Mouse (Mus musculus): ENCODE measurements around the gene Ptpre. TPM values are rescaled to one million over a fixed set of nuclear protein-coding genes. Genes with fewer than 3 reads are reported as not detected.

Ptpre gene
- polyA plus RNA-seq, 1 experiment from 2014 or later = 1.0 TPM

GRCm38 (mm10) chr7:135595640-135596174, 58.4 kb downstream of the Ptpre start:
- 44% methylated on average over 5 of the region's 5 CpGs for WGBS
- Histone ChIP-seq H3K4me3 (ENCODE audit: low read depth, low read length) (no peak overlapping the region), H3K27me3 (ENCODE audit: control insufficient read depth, insufficient read depth, low read length) (no peaks in the 10 kb centered on the region), H3K9me3 (replicated peaks; ENCODE audit: control insufficient read depth, low read length) (no peaks in the 10 kb centered on the region), H3K4me2 (ENCODE audit: low read depth, low read length) (no peak overlapping the region), H3K36me3 (replicated peaks; ENCODE audit: control insufficient read depth, insufficient read depth, low read depth, low read length) (no peaks in the 10 kb centered on the region), H3K27ac (replicated peaks; ENCODE audit: low read depth, low read length) (no peak overlapping the region), H3K4me1 (ENCODE audit: control insufficient read depth, insufficient read depth, low read length) (no peaks in the 10 kb centered on the region; the same call in 1 of the 2 replicates), H3K9ac (replicated peaks; ENCODE audit: low read length) (no peak overlapping the region)
- ATAC-seq (replicated peaks; ENCODE audit: insufficient number of reproducible peaks, low FRiP score, low TSS enrichment, low read depth) (no peak), DNase-seq (ENCODE audit: low spot score) (no peak)

DNA sequence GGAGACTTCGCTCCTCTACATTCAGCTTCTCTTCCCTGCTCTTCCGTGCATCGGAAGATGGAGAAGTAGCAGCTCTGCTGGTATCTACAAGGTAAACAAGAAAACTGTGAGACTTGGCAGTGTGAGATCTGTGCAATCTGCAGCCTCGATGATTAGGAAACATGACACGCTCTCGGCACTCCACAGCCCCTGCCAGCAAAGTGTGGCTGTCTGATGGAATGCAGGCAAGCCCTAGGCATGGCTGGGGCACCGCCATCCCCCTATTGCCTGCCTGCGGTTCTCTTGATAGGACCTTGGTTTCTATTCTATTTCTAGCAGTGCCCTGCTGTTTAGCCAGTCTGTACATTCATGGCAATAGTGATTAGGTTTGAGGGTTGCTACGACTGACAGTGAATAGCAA, 59.7 kb downstream of the Ptpre start:
- Histone ChIP-seq H3K4me1 (ENCODE audit: control insufficient read depth, insufficient read depth, low read length) (no peaks in the 10 kb centered on the region; the same call in 1 of the 2 replicates), H3K27me3 (ENCODE audit: control insufficient read depth, insufficient read depth, low read length) (no peaks in the 10 kb centered on the region), H3K4me3 (ENCODE audit: low read depth, low read length) (no peak overlapping the region), H3K27ac (replicated peaks; ENCODE audit: low read depth, low read length) (no peak overlapping the region), H3K9ac (replicated peaks; ENCODE audit: low read length) (no peak overlapping the region), H3K9me3 (replicated peaks; ENCODE audit: control insufficient read depth, low read length) (no peaks in the 10 kb centered on the region), H3K4me2 (ENCODE audit: low read depth, low read length) (no peak overlapping the region), H3K36me3 (replicated peaks; ENCODE audit: control insufficient read depth, insufficient read depth, low read depth, low read length) (no peaks in the 10 kb centered on the region)
- no peak for ATAC-seq (replicated peaks; ENCODE audit: insufficient number of reproducible peaks, low FRiP score, low TSS enrichment, low read depth)
- DNase-seq (ENCODE audit: low spot score) = peak; percentile 24
- WGBS = 51% methylated on average over 9 of the region's 9 CpGs

DNA sequence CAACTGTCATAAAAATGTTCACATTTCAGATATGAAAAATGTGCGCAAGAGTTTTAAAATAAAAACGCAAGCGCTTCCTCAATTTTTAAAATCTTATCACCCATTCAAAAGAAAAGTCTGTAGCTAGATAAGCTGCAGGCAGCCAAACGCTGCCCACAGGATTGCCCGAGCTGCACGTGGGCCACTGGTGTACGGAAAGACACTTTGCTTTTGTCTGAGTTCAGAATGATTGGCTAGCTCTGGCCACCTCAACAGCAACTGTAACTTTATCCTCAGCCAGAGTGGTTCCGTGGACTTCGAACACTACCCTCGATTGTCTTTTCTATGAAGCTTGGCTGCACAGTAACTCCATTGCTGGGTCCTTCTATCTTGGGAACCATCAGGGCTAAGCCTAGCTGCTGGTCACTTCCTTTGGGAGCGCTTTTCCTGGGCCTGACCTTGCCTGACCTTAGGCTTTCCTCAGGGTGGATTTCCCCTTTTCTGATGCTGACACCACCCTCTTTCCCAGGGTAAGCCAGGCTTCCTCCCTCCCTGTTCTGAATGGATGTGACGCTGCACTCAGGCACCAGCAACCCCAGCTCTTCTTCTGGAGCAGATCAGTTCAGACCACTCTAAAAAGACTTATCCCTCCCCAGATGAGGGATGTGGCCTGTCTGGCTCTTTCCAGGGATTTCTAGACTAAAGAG, 60.5 kb downstream of the Ptpre start:
- Histone ChIP-seq H3K4me1 (ENCODE audit: control insufficient read depth, insufficient read depth, low read length) (no peaks in the 10 kb centered on the region; the same call in 1 of the 2 replicates), H3K9me3 (replicated peaks; ENCODE audit: control insufficient read depth, low read length) (no peaks in the 10 kb centered on the region), H3K36me3 (replicated peaks; ENCODE audit: control insufficient read depth, insufficient read depth, low read depth, low read length) (no peaks in the 10 kb centered on the region), H3K4me3 (ENCODE audit: low read depth, low read length) (no peak overlapping the region), H3K9ac (replicated peaks; ENCODE audit: low read length) (no peak overlapping the region), H3K27ac (replicated peaks; ENCODE audit: low read depth, low read length) (no peak overlapping the region), H3K4me2 (ENCODE audit: low read depth, low read length) (no peak overlapping the region), H3K27me3 (ENCODE audit: control insufficient read depth, insufficient read depth, low read length) (no peaks in the 10 kb centered on the region)
- no peak; the same call in 1 of the 2 replicates for ATAC-seq (replicated peaks; ENCODE audit: insufficient number of reproducible peaks, low FRiP score, low TSS enrichment, low read depth)
- no peak for DNase-seq (ENCODE audit: low spot score)
- 43% methylated on average over 12 of the region's 12 CpGs for WGBS

GRCm38 (mm10) chr7:135598303-135598855, 61.1 kb downstream of the Ptpre start:
- Histone ChIP-seq H3K36me3 (replicated peaks; ENCODE audit: control insufficient read depth, insufficient read depth, low read depth, low read length) (no peaks in the 10 kb centered on the region), H3K27ac (replicated peaks; ENCODE audit: low read depth, low read length) (no peak overlapping the region), H3K9ac (replicated peaks; ENCODE audit: low read length) (no peak overlapping the region), H3K4me1 (ENCODE audit: control insufficient read depth, insufficient read depth, low read length) (no peaks in the 10 kb centered on the region; the same call in 1 of the 2 replicates), H3K4me2 (ENCODE audit: low read depth, low read length) (no peak overlapping the region), H3K9me3 (replicated peaks; ENCODE audit: control insufficient read depth, low read length) (no peaks in the 10 kb centered on the region), H3K27me3 (ENCODE audit: control insufficient read depth, insufficient read depth, low read length) (no peaks in the 10 kb centered on the region), H3K4me3 (ENCODE audit: low read depth, low read length) (no peak overlapping the region)
- DNase-seq (ENCODE audit: low spot score) (no peak), ATAC-seq (replicated peaks; ENCODE audit: insufficient number of reproducible peaks, low FRiP score, low TSS enrichment, low read depth) (no peak)
- 55% methylated on average over 7 of the region's 7 CpGs for WGBS

GRCm38 (mm10) chr7:135600076-135600475, 62.8 kb downstream of the Ptpre start:
- Histone ChIP-seq H3K4me2 (ENCODE audit: low read depth, low read length) (no peak overlapping the region), H3K9me3 (replicated peaks; ENCODE audit: control insufficient read depth, low read length) (no peaks in the 10 kb centered on the region), H3K9ac (replicated peaks; ENCODE audit: low read length) (no peak overlapping the region), H3K36me3 (replicated peaks; ENCODE audit: control insufficient read depth, insufficient read depth, low read depth, low read length) (no peaks in the 10 kb centered on the region), H3K27ac (replicated peaks; ENCODE audit: low read depth, low read length) (no peak overlapping the region), H3K27me3 (ENCODE audit: control insufficient read depth, insufficient read depth, low read length) (no peaks in the 10 kb centered on the region), H3K4me3 (ENCODE audit: low read depth, low read length) (no peak overlapping the region), H3K4me1 (ENCODE audit: control insufficient read depth, insufficient read depth, low read length) (no peaks in the 10 kb centered on the region; the same call in 1 of the 2 replicates)
- no peak for ATAC-seq (replicated peaks; ENCODE audit: insufficient number of reproducible peaks, low FRiP score, low TSS enrichment, low read depth)
- 48% methylated on average over 3 of the region's 3 CpGs for WGBS
- DNase-seq (ENCODE audit: low spot score) = no peak

GRCm38 (mm10) chr7:135601607-135602006, 64.3 kb downstream of the Ptpre start:
- no peaks in the 10 kb centered on the region for H3K9me3 ChIP-seq (replicated peaks; ENCODE audit: control insufficient read depth, low read length)
- H3K36me3 ChIP-seq (replicated peaks; ENCODE audit: control insufficient read depth, insufficient read depth, low read depth, low read length) = no peaks in the 10 kb centered on the region
- no peak overlapping the region for H3K4me2 ChIP-seq (ENCODE audit: low read depth, low read length)
- no peak overlapping the region for H3K27ac ChIP-seq (replicated peaks; ENCODE audit: low read depth, low read length)
- no peak for ATAC-seq (replicated peaks; ENCODE audit: insufficient number of reproducible peaks, low FRiP score, low TSS enrichment, low read depth)
- no peaks in the 10 kb centered on the region; the same call in 1 of the 2 replicates for H3K4me1 ChIP-seq (ENCODE audit: control insufficient read depth, insufficient read depth, low read length)
- 79% methylated on average over 8 of the region's 8 CpGs for WGBS
- no peaks in the 10 kb centered on the region for H3K27me3 ChIP-seq (ENCODE audit: control insufficient read depth, insufficient read depth, low read length)
- no peak overlapping the region for H3K9ac ChIP-seq (replicated peaks; ENCODE audit: low read length)
- H3K4me3 ChIP-seq (ENCODE audit: low read depth, low read length) = no peak overlapping the region
- no peak for DNase-seq (ENCODE audit: low spot score)

GRCm38 (mm10) chr7:135602265-135602664, 65.0 kb downstream of the Ptpre start:
- no peak for ATAC-seq (replicated peaks; ENCODE audit: insufficient number of reproducible peaks, low FRiP score, low TSS enrichment, low read depth)
- Histone ChIP-seq H3K4me1 (ENCODE audit: control insufficient read depth, insufficient read depth, low read length) (no peaks in the 10 kb centered on the region; the same call in 1 of the 2 replicates), H3K36me3 (replicated peaks; ENCODE audit: control insufficient read depth, insufficient read depth, low read depth, low read length) (no peaks in the 10 kb centered on the region)

GRCm38 (mm10) chr7:135602881-135603523, 65.7 kb downstream of the Ptpre start:
- H3K27me3 ChIP-seq (ENCODE audit: control insufficient read depth, insufficient read depth, low read length) = no peaks in the 10 kb centered on the region
- H3K9ac ChIP-seq (replicated peaks; ENCODE audit: low read length) = no peak overlapping the region
- DNase-seq (ENCODE audit: low spot score) (no peak), ATAC-seq (replicated peaks; ENCODE audit: insufficient number of reproducible peaks, low FRiP score, low TSS enrichment, low read depth) (no peak)
- 51% methylated on average over 5 of the region's 5 CpGs for WGBS
- no peak overlapping the region for H3K4me3 ChIP-seq (ENCODE audit: low read depth, low read length)
- H3K4me2 ChIP-seq (ENCODE audit: low read depth, low read length) = no peak overlapping the region
- no peak overlapping the region for H3K27ac ChIP-seq (replicated peaks; ENCODE audit: low read depth, low read length)
- H3K4me1 ChIP-seq (ENCODE audit: control insufficient read depth, insufficient read depth, low read length) = no peaks in the 10 kb centered on the region; the same call in 1 of the 2 replicates
- H3K36me3 ChIP-seq (replicated peaks; ENCODE audit: control insufficient read depth, insufficient read depth, low read depth, low read length) = no peaks in the 10 kb centered on the region
- no peaks in the 10 kb centered on the region for H3K9me3 ChIP-seq (replicated peaks; ENCODE audit: control insufficient read depth, low read length)

More at GRCm38 (mm10) chr7:135602265-135602664, 65.0 kb downstream of the Ptpre start:
- Histone ChIP-seq H3K9ac (replicated peaks; ENCODE audit: low read length) (no peak overlapping the region), H3K27ac (replicated peaks; ENCODE audit: low read depth, low read length) (no peak overlapping the region), H3K4me3 (ENCODE audit: low read depth, low read length) (no peak overlapping the region), H3K9me3 (replicated peaks; ENCODE audit: control insufficient read depth, low read length) (no peaks in the 10 kb centered on the region), H3K4me2 (ENCODE audit: low read depth, low read length) (no peak overlapping the region), H3K27me3 (ENCODE audit: control insufficient read depth, insufficient read depth, low read length) (no peaks in the 10 kb centered on the region)
- no peak for DNase-seq (ENCODE audit: low spot score)
- 85% methylated on average over 6 of the region's 6 CpGs for WGBS

All from embryonic facial prominence, embryonic 11.5 days (tissue).